Mouse (Mus musculus) bone marrow, adult 2 months (tissue): ENCODE measurements around the gene Cyp2f2.

Source experiments
- CTCF ChIP-seq: fragments of 200-500 bp; IDR thresholded peaks from 2 replicates; pipeline ENCODE4 v1.5.1; 2011; ENCODE audit warnings: low read length, control low read depth; ENCODE audit not compliant: control insufficient read depth, insufficient read depth
- POLR2A ChIP-seq: fragments of 200-500 bp; IDR thresholded peaks from 2 replicates; pipeline ENCODE4 v1.6.1; 2011; ENCODE audit warnings: low read depth, mild to moderate bottlenecking, control low read depth, low read length, borderline replicate concordance; ENCODE audit not compliant: control insufficient read depth

DNA sequence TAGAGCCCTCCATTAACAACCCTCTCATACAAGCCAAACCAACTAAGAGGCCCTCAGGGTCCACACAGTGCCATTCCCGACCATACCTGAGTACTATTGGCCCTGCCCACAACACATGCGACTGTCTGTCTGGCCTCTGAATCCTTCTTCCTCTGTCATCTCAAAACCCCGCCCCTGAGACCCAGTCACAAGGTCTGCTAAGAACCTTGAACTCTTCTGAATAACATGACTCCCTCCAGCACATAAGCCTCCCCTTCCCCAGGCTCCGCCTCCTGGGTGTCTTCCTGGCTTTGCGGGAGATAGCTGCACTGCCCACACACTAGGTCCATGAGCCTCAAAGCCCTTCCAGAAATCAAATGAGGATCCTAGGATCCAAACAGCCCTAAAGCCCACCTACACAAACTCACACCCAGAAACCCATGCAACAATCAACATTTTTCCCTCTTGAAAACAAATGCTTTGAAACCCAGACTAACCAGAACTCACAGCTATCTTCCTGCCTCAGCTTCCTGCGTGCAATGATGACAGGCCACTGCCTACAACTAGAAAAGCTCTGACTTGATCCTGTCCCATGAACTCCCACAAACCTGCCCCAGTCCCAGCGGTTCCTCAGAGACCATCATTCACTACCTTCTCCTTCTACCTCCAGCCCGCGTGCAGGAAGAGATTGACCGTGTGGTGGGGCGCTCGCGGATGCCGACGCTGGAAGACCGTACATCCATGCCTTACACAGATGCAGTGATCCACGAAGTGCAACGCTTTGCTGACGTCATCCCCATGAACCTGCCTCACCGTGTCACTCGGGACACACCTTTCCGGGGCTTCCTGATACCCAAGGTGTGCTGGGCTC lies 11.0 kb downstream of the Cyp2f2 start:
- TF ChIP-seq POLR2A (no peak), CTCF (no peak)
